Mouse (Mus musculus) liver, embryonic 15.5 days (tissue): ENCODE data around the gene Hoxb4. TPM values are rescaled to one million over a fixed set of nuclear protein-coding genes. Genes with fewer than 3 reads are reported as not detected.

ENCODE experiments used
- ATAC-seq: fragments of 200-750 bp; cut with Nextera tagmentation; 2 replicates; pipeline ENCODE4 v1.8.0; 2017; ENCODE audit warnings: moderate number of reproducible peaks, mild to moderate bottlenecking, moderate library complexity; ENCODE audit not compliant: insufficient read depth
- H3K27ac ChIP-seq: fragments of 300-500 bp; sonication (generic); replicated peaks from 2 replicates; pipeline ENCODE4 v1.5.1; 2015; ENCODE audit warnings: mild to moderate bottlenecking, inconsistent platforms
- H3K27me3 ChIP-seq: fragments of 300-500 bp; sonication (generic); 2 replicates; pipeline ENCODE4 v1.6.1; 2015; ENCODE audit warnings: mild to moderate bottlenecking, inconsistent platforms
- H3K36me3 ChIP-seq: fragments of 300-500 bp; sonication (generic); replicated peaks from 2 replicates; pipeline ENCODE4 v1.6.1; 2015; ENCODE audit warnings: moderate library complexity, mild to moderate bottlenecking, inconsistent platforms
- H3K4me1 ChIP-seq: fragments of 300-500 bp; sonication (generic); replicated peaks from 2 replicates; pipeline ENCODE4 v1.6.1; 2015; ENCODE audit warnings: inconsistent platforms
- H3K4me2 ChIP-seq: fragments of 300-500 bp; sonication (generic); 2 replicates; pipeline ENCODE4 v1.6.1; 2015; ENCODE audit warnings: moderate library complexity, mild to moderate bottlenecking, inconsistent platforms
- H3K4me3 ChIP-seq: fragments of 300-500 bp; sonication (generic); replicated peaks from 2 replicates; pipeline ENCODE4 v1.5.1; 2015; ENCODE audit warnings: mild to moderate bottlenecking, inconsistent platforms
- H3K9ac ChIP-seq: fragments of 300-500 bp; sonication (generic); 2 replicates; pipeline ENCODE4 v1.6.1; 2015; ENCODE audit warnings: moderate library complexity, mild to moderate bottlenecking, inconsistent platforms
- H3K9me3 ChIP-seq: fragments of 300-500 bp; sonication (generic); replicated peaks from 2 replicates; pipeline ENCODE4 v1.6.1; 2016; ENCODE audit warnings: inconsistent platforms
- WGBS: fragments of 180-500 bp; shearing (Covaris S2); methylation state at CpG from one replicate; pipeline ENCODE4 v1.1.7; 2015; ENCODE audit warnings: mixed read lengths; ENCODE audit not compliant: insufficient replicate concordance; 5-methylcytosine and 5-hydroxymethylcytosine counted together
- polyA plus RNA-seq: library from polyadenylated mRNA; unstranded; fragments of >200 nt; fragmentation: Nextera tagmentation; extraction: Ambion mirVana; gene quantifications from 2 replicates; pipeline ENCODE4 v1.2.1, GENCODE M21; 2015

Gene Hoxb4
- polyA plus RNA-seq, 1 experiment from 2014 or later: 0.10 TPM

DNA sequence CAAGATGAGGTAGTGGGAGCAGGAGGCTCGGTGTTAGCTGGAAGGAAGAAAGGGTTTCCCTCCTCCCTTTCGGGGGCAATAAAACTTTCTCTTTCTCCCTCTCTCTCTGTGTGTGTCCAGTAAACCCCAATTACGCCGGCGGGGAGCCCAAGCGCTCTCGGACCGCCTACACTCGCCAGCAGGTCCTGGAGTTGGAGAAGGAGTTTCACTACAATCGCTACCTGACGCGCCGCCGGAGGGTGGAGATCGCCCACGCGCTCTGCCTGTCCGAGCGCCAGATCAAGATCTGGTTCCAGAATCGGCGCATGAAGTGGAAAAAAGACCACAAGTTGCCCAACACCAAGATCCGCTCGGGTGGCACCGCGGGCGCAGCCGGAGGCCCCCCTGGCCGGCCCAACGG, 1.8 kb downstream of the Hoxb4 start:
- no peak overlapping the region for H3K9ac ChIP-seq
- under 1% methylated on average over 29 of the region's 29 CpGs for WGBS
- no peaks in the 10 kb centered on the region; the same call in 1 of the 2 replicates for H3K4me1 ChIP-seq
- H3K4me3 ChIP-seq: peak overlapping the region; percentile 25
- H3K9me3 ChIP-seq: no peaks in the 10 kb centered on the region
- peak overlapping the region; percentile 19 for H3K27ac ChIP-seq
- H3K27me3 ChIP-seq: peaks cover 99% of the 10 kb centered on the region
- peak overlapping the region; percentile 52 for H3K4me2 ChIP-seq
- ATAC-seq: no peak
- H3K36me3 ChIP-seq: no peaks in the 10 kb centered on the region

DNA sequence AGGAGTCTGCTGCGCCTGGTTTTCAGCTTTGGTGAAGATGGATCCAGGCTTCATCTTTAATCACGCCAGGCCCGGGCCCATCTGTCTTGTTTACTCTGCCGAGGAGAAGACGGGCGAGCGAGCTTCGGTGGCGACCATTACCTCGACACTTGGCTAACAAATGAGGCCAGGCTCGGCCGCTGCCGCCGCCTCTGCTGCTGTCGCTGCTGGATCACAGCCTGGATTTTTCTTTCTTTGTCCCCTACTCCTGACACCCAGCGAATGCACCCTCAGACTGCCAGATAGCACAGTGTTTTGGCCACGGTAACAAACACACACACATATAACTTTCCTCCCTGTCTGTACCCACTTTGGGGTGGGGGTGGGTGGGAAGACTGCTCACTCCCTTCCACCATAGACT, 2.6 kb downstream of the Hoxb4 start:
- Histone ChIP-seq H3K4me3 (no peak overlapping the region), H3K4me1 (no peaks in the 10 kb centered on the region; the same call in 1 of the 2 replicates), H3K9me3 (no peaks in the 10 kb centered on the region), H3K36me3 (no peaks in the 10 kb centered on the region), H3K27ac (no peak overlapping the region), H3K9ac (no peak overlapping the region), H3K27me3 (peaks cover 99% of the 10 kb centered on the region), H3K4me2 (no peak overlapping the region)
- 48% methylated on average over 17 of the region's 17 CpGs for WGBS
- ATAC-seq: no peak

DNA sequence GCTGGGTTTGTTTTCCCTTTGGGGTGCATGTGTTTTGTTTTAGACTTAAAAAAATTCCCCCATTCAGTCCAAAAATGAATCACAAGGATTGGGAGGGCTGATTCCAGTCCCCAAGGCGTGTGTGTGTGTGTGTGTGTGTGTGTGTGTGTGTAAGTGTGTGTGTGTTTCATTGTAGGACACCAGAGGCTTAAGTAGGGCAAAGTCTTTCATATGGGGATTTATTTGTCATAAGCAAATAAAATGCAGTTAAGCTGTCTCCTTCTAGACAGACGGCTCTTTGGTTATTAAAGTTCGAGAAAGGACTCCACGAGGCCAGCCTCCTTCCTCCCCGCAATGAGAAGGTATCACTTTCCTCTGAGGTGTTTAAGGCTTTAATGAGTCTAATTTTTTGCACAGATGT, 3.8 kb downstream of the Hoxb4 start:
- no peak for ATAC-seq
- Histone ChIP-seq H3K27ac (no peak overlapping the region), H3K27me3 (peaks cover 99% of the 10 kb centered on the region), H3K36me3 (no peaks in the 10 kb centered on the region), H3K4me1 (no peaks in the 10 kb centered on the region; the same call in 1 of the 2 replicates), H3K4me2 (no peak overlapping the region), H3K9me3 (no peaks in the 10 kb centered on the region), H3K9ac (no peak overlapping the region), H3K4me3 (no peak overlapping the region)
- 50% methylated on average over 5 of the region's 5 CpGs for WGBS

DNA sequence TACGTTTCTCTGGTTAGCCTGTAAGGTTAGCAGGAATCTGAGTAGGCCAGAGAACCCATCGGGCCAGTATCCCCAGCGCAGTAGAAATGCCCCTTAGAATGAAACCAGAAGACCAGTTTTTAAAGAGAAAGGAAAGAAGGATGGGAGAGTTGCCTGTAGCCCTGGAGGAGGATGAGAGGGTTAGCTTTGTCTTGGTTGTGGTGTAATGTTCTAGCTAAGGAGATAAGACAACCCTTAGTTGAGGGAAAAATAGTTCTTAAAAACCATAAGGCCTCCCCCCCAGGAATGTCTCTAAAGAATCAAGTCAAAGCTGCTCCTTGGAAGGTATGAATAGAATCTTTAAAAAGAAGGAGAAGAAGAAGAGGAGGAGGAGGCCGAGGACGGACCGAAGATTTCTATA, 4.7 kb downstream of the Hoxb4 start:
- H3K9ac ChIP-seq: no peak overlapping the region
- no peaks in the 10 kb centered on the region; the same call in 1 of the 2 replicates for H3K4me1 ChIP-seq
- H3K4me2 ChIP-seq: no peak overlapping the region
- ATAC-seq: no peak
- H3K36me3 ChIP-seq: no peaks in the 10 kb centered on the region
- no peak overlapping the region for H3K4me3 ChIP-seq
- no peak overlapping the region for H3K27ac ChIP-seq
- H3K9me3 ChIP-seq: no peaks in the 10 kb centered on the region
- WGBS: 45% methylated on average over 6 of the region's 6 CpGs
- H3K27me3 ChIP-seq: peaks cover 99% of the 10 kb centered on the region

DNA sequence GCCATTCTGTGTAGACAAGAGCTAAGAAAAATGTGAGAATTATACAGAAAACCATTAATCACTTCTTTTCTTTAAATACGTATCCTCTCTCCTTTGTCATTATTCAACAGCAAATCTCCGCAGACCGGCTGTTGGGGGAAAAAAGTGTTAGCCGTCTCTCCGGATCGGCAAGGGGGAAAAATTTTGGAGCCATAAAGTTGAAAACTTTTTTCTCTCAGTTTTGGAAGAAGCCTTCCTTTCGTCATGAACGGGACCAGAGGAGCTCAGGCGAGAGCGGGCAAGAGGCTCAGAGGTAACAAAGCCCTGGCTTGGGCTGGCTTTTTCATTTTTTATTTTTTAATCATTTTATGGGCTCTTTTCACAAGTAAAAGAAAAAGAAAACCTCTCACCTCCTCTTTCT, 5.1 kb downstream of the Hoxb4 start, which contains the start of gene Hoxb3:
Gene Hoxb3 (plus strand): TSS at position 173 of the 400 bp plus-strand sequence.
- 44% methylated on average over 10 of the region's 10 CpGs for WGBS
- H3K9me3 ChIP-seq: no peaks in the 10 kb centered on the region
- H3K4me3 ChIP-seq: no peak within 1 kb of the TSS
- peaks cover 99% of the 10 kb centered on the region for H3K27me3 ChIP-seq
- no peak within 1 kb of the TSS for H3K27ac ChIP-seq
- ATAC-seq: no peak
- H3K4me1 ChIP-seq: no peaks in the 10 kb centered on the region; the same call in 1 of the 2 replicates
- H3K36me3 ChIP-seq: no peaks in the 10 kb centered on the region
- H3K9ac ChIP-seq: no peak within 1 kb of the TSS
- no peak within 1 kb of the TSS for H3K4me2 ChIP-seq

DNA sequence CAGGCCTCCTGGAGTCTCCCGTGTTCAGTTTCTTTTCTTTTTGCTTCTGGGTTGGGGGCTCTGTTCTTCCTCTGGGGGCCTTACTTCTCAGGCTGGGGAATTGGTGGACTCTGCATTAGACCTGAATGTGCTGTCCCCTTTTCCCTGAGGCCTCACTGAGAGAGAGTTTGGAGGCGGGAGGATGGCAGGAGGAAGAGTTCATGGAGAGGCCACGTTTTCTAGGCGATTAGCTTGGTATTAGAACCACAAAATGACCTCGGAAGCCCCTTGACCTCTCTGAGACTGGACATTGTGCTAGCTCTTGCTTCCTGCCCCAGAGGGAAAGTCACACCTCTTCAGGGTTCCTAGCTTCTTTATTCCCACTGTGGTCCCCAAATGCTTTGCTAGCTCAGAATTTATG, 6.1 kb downstream of the Hoxb4 start:
- Histone ChIP-seq H3K4me1 (no peaks in the 10 kb centered on the region; the same call in 1 of the 2 replicates), H3K36me3 (no peaks in the 10 kb centered on the region), H3K27me3 (peaks cover 99% of the 10 kb centered on the region), H3K9ac (no peak overlapping the region), H3K27ac (no peak overlapping the region), H3K9me3 (no peaks in the 10 kb centered on the region), H3K4me2 (no peak overlapping the region), H3K4me3 (no peak overlapping the region)
- ATAC-seq: no peak
- WGBS: 26% methylated on average over 5 of the region's 5 CpGs

DNA sequence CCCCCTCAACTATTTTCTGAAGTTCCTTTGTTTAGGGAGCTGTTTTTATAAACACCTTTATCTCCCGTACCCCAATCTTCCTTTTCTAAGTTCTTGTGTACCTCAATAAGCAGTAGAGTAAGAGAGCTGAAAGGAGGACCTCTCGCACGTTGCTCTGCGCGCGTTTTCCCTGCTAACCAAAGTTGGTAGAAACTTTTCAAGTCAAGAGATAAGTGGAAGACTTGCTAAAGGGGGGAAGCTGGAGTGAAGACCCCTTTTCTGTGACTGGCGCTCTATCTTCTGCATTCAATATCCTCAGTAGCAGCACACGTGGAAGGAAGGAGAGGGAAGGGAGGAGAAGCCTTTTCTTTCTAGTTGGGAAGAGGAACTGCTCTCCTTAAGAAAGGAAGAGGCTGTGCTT, 6.9 kb downstream of the Hoxb4 start:
- Histone ChIP-seq H3K27ac (no peak overlapping the region), H3K27me3 (peaks cover 98% of the 10 kb centered on the region), H3K9ac (no peak overlapping the region), H3K9me3 (no peaks in the 10 kb centered on the region), H3K4me3 (no peak overlapping the region), H3K4me1 (no peaks in the 10 kb centered on the region; the same call in 1 of the 2 replicates), H3K36me3 (no peaks in the 10 kb centered on the region), H3K4me2 (no peak overlapping the region)
- 29% methylated on average over 8 of the region's 8 CpGs for WGBS
- no peak for ATAC-seq

DNA sequence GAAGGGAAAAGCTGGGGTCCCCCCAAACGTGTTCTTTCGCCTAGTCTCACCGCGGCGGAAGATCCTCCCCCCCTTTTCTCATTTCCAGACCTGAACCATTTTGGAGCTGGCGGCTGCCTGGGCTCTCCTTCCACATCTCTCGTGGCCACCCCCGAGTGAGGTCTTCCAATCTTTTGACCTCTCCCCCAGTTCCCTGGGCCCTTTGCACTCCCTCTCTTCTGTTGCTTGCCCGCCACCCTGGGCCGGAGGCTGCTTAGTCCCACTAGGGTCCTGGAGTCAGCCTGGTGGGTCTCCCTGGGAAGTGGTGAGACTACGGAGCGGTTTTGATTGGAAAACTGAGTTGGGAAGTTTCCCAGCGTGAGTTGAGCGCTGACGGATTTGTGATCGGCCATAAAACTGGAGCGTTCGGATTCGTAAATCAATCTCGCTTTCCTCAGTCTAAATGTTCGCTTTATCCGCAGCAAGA, 7.7 kb downstream of the Hoxb4 start:
- H3K9me3 ChIP-seq: no peaks in the 10 kb centered on the region
- H3K27ac ChIP-seq: no peak overlapping the region
- ATAC-seq: no peak
- peaks cover 98% of the 10 kb centered on the region for H3K27me3 ChIP-seq
- H3K4me2 ChIP-seq: no peak overlapping the region
- no peak overlapping the region for H3K9ac ChIP-seq
- H3K4me3 ChIP-seq: no peak overlapping the region
- 39% methylated on average over 22 of the region's 22 CpGs for WGBS
- no peaks in the 10 kb centered on the region for H3K4me1 ChIP-seq
- no peaks in the 10 kb centered on the region for H3K36me3 ChIP-seq

DNA sequence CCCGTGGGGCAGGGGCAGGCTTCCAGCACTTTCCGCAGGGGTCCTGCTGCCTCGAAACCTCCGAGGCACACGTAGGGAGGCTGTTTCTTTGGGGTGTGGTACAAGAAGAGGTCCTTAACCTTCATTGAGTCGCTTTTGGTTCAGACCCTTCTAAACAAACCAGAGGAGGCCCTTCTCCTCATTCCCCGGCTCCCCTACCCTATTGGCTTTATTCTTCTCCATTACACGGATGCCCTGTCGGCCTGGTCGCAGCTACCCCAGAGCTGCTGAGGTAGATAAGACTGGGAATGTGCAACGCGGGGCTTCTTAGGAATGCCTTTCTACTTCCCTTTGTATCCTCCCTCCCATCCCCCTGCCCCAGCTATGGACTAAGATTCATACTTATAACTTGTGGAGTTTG, 8.6 kb downstream of the Hoxb4 start:
- H3K36me3 ChIP-seq: no peaks in the 10 kb centered on the region
- H3K27ac ChIP-seq: no peak overlapping the region
- no peak overlapping the region for H3K4me3 ChIP-seq
- ATAC-seq: no peak
- no peaks in the 10 kb centered on the region for H3K9me3 ChIP-seq
- 48% methylated on average over 12 of the region's 12 CpGs for WGBS
- H3K4me1 ChIP-seq: no peaks in the 10 kb centered on the region
- no peak overlapping the region for H3K9ac ChIP-seq
- peaks cover 99% of the 10 kb centered on the region for H3K27me3 ChIP-seq
- H3K4me2 ChIP-seq: no peak overlapping the region

DNA sequence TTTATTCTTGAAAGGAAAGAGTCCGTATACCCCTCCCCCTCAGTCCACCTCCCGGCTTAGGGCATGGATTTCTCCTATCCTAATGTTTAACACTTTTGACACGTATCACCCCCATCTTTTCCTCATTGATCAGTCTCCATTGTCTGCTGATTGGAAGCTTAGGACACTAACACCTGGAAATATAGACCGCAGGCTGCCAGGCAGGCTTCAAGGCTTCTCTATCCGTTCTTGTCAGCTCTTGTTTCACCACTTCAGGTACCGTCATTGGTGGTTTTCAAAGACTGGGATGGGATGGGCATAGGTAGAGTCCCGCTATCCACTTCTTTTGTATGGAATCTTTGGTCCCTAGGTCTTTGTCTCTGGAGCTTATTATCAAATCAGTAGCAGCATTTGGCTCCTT, 9.1 kb downstream of the Hoxb4 start:
- Histone ChIP-seq H3K4me1 (no peaks in the 10 kb centered on the region), H3K36me3 (no peaks in the 10 kb centered on the region), H3K9me3 (no peaks in the 10 kb centered on the region), H3K9ac (no peak overlapping the region), H3K4me3 (no peak overlapping the region), H3K4me2 (no peak overlapping the region), H3K27ac (no peak overlapping the region), H3K27me3 (peaks cover 99% of the 10 kb centered on the region)
- WGBS: 40% methylated on average over 7 of the region's 7 CpGs
- no peak for ATAC-seq

DNA sequence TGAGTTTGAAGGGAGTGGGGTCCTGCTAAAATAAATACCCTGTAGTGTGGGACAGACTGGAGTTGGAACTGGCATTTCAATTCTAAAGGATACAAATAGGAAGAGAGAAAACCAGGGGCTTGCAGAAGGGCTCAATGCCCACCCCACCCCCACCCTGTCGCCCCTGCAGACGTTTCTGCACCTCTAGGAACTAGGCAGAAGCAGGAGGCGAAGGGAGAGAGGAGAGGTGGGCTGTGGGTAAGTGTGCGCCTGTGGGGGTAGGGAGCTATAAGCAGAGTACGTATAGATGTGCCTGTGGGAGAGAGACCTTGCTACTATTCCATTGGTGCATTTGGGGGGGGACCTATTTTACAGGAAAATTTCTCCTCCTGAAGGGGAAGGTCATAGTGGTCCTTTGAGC, 9.7 kb downstream of the Hoxb4 start:
- Histone ChIP-seq H3K4me1 (no peaks in the 10 kb centered on the region), H3K36me3 (no peaks in the 10 kb centered on the region), H3K9me3 (no peaks in the 10 kb centered on the region), H3K9ac (no peak overlapping the region), H3K27ac (no peak overlapping the region), H3K27me3 (peaks cover 99% of the 10 kb centered on the region), H3K4me2 (no peak overlapping the region), H3K4me3 (no peak overlapping the region)
- 24% methylated on average over 5 of the region's 5 CpGs for WGBS
- no peak for ATAC-seq

DNA sequence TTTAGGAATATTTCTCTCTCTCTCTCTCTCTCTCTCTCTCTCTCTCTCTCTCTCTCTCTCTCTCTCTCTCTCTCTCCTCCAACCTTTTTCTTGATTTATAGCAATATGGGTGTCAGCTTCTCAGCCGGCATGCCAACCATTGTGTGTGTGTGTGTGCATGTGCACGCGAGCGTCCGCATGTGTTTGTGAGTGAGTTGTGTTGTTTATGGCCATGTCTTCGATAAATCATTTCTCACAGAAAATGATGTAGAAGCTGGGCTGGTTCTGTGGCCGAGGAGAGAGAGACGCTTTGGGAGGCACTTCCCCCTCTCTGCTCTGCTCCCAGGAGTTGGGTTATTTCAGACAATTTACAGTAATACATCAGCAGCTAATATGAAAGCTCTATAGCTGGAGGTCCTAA, 10.5 kb downstream of the Hoxb4 start:
- no peak overlapping the region for H3K4me2 ChIP-seq
- H3K4me3 ChIP-seq: no peak overlapping the region
- H3K4me1 ChIP-seq: no peaks in the 10 kb centered on the region
- no peaks in the 10 kb centered on the region for H3K36me3 ChIP-seq
- no peaks in the 10 kb centered on the region for H3K9me3 ChIP-seq
- peaks cover 99% of the 10 kb centered on the region for H3K27me3 ChIP-seq
- H3K27ac ChIP-seq: no peak overlapping the region
- no peak for ATAC-seq
- WGBS: 41% methylated on average over 8 of the region's 8 CpGs
- H3K9ac ChIP-seq: no peak overlapping the region
